Mouse (Mus musculus) forebrain, embryonic 10.5 days (tissue): ENCODE data around the gene Mmp25. TPM values are rescaled to one million over a fixed set of nuclear protein-coding genes. Genes with fewer than 3 reads are reported as not detected.

Source experiments
- DNase-seq: peaks from one replicate; pipeline ENCODE4 v3.0.0-alpha.2; 2017; ENCODE audit warnings: low spot score; ENCODE audit errors: extremely low spot score
- H3K27ac ChIP-seq: fragments of 300-500 bp; sonication (generic); 2 replicates; pipeline ENCODE4 v1.5.1; 2016; ENCODE audit warnings: mild to moderate bottlenecking
- H3K27me3 ChIP-seq: fragments of 300-500 bp; sonication (generic); 2 replicates; pipeline ENCODE4 v1.6.1; 2016; ENCODE audit warnings: mild to moderate bottlenecking; ENCODE audit not compliant: poor library complexity, severe bottlenecking
- H3K36me3 ChIP-seq: fragments of 300-500 bp; sonication (generic); replicated peaks from 2 replicates; pipeline ENCODE4 v1.6.1; 2016; ENCODE audit warnings: mild to moderate bottlenecking, moderate library complexity
- H3K4me1 ChIP-seq: fragments of 300-500 bp; sonication (generic); 2 replicates; pipeline ENCODE4 v1.6.1; 2016
- H3K4me3 ChIP-seq: fragments of 300-500 bp; sonication (generic); 2 replicates; pipeline ENCODE4 v1.5.1; 2016; ENCODE audit warnings: mild to moderate bottlenecking, moderate library complexity
- H3K9me3 ChIP-seq: fragments of 300-500 bp; sonication (generic); 2 replicates; pipeline ENCODE4 v1.6.1; 2016; ENCODE audit warnings: mild to moderate bottlenecking, moderate library complexity
- WGBS: fragments of 180-500 bp; shearing (Covaris S2); methylation state at CpG from one replicate; pipeline ENCODE4 v1.1.7; 2016; 5-methylcytosine and 5-hydroxymethylcytosine counted together
- polyA plus RNA-seq: library from polyadenylated mRNA; unstranded; fragments of >200 nt; fragmentation: Nextera tagmentation; extraction: Ambion mirVana; gene quantifications from 2 replicates; pipeline ENCODE4 v1.2.1, GENCODE M21; 2016

The Mmp25 gene
- polyA plus RNA-seq, 1 experiment from 2014 or later: 0.84 TPM

GRCm38 (mm10) chr17:23587253-23587652 lies 57.8 kb downstream of the Mmp25 start:
- H3K27ac ChIP-seq: no peak overlapping the region
- WGBS: 70% methylated on average over 2 of the region's 2 CpGs
- peaks cover 20% of the 10 kb centered on the region for H3K36me3 ChIP-seq
- H3K4me1 ChIP-seq: peaks cover 34% of the 10 kb centered on the region
- no peak overlapping the region for H3K4me3 ChIP-seq
- H3K9me3 ChIP-seq: no peaks in the 10 kb centered on the region
- H3K27me3 ChIP-seq: no peaks in the 10 kb centered on the region
- no peak for DNase-seq

DNA sequence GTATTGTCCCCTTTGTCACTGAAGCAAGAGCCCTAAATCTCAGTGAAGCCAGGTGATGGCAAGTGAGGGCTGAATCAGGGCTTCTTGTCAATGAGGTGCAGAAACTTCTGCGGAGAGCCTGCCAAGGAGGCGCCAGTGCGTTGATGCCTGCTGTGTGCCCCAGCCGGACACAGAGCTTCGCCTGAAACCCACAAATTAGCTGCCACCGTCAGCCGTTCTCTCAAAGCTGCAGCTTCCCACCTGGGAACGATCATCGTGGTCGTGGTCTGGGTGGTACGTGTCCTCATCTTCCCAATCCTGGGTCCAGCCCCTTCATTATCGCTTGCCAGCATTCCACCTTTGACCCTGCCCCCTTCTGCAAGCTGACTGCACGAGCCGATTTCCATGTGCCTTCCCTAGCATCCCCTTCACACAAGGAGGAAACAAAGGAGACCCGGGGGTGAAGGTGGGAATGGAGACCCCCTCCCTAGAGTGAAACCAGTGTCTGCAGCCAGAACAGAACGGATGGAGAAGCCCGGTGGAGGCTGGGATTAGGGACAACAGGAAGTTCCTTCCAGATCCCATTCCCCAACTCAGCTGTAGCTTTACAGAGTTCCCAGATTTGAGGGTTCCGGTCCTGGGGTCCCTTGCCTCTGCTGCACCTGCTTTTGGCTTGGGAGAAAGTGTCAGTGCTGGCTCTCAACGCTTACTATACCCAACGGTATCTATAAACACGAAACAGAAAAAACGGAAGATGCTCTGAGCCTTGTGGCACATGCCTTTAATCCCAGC lies 59.2 kb downstream of the Mmp25 start:
- peak overlapping the region; percentile 86 for H3K27ac ChIP-seq
- H3K27me3 ChIP-seq: no peaks in the 10 kb centered on the region
- H3K36me3 ChIP-seq: peaks cover 32% of the 10 kb centered on the region
- no peaks in the 10 kb centered on the region for H3K9me3 ChIP-seq
- H3K4me1 ChIP-seq: peaks cover 31% of the 10 kb centered on the region
- peak; percentile 69 for DNase-seq
- under 1% methylated on average over 22 of the region's 22 CpGs for WGBS
- peak overlapping the region; percentile 82 for H3K4me3 ChIP-seq

GRCm38 (mm10) chr17:23584786-23585185 lies 60.3 kb downstream of the Mmp25 start:
- peak overlapping the region; percentile 82 for H3K4me3 ChIP-seq
- peaks cover 31% of the 10 kb centered on the region for H3K4me1 ChIP-seq
- WGBS: 87% methylated on average over 8 of the region's 8 CpGs

More at GRCm38 (mm10) chr17:23584786-23585185, 60.3 kb downstream of the Mmp25 start:
- Histone ChIP-seq H3K36me3 (peaks cover 43% of the 10 kb centered on the region), H3K9me3 (no peaks in the 10 kb centered on the region), H3K27ac (no peak overlapping the region), H3K27me3 (no peaks in the 10 kb centered on the region)
- no peak for DNase-seq

Other genes with a start within 250 kb of the Mmp25 start
- gene Vmn2r117, start 165.6 kb downstream of the Mmp25 start, polyA plus RNA-seq: not detected in 2 replicates
- 27.6 and 29.9 TPM in 2 replicates for gene Zfp213, start 81.0 kb downstream of the Mmp25 start, polyA plus RNA-seq
- gene Zfp13, start 45.8 kb downstream of the Mmp25 start, polyA plus RNA-seq: 22.1 and 22.2 TPM in 2 replicates
- 0.42 and 0.65 TPM in 2 replicates for gene Zscan10, start 44.4 kb downstream of the Mmp25 start, polyA plus RNA-seq
- 0.27 and 0.37 TPM in 2 replicates for gene Bicdl2, start 15.2 kb upstream of the Mmp25 start, polyA plus RNA-seq
- gene Hcfc1r1, start 28.3 kb upstream of the Mmp25 start, polyA plus RNA-seq: 28.0 and 29.0 TPM in 2 replicates
- 77.8 and 78.8 TPM in 2 replicates for gene Thoc6, start 28.6 kb upstream of the Mmp25 start, polyA plus RNA-seq
- gene Tnfrsf12a, start 32.2 kb upstream of the Mmp25 start, polyA plus RNA-seq: 3.9 and 4.6 TPM in 2 replicates
- gene Cldn6, start 34.0 kb upstream of the Mmp25 start, polyA plus RNA-seq: 28.5 and 32.8 TPM in 2 replicates
- 7.4 and 10.1 TPM in 2 replicates for gene Cldn9, start 38.7 kb upstream of the Mmp25 start, polyA plus RNA-seq
- 0.06 TPM in 1 of 2 replicates, not detected in the other for gene 1520401A03Rik, start 77.5 kb upstream of the Mmp25 start, polyA plus RNA-seq
- gene Pkmyt1, start 81.1 kb upstream of the Mmp25 start, polyA plus RNA-seq: 63.3 and 64.5 TPM in 2 replicates
- gene Paqr4, start 95.6 kb upstream of the Mmp25 start, polyA plus RNA-seq: 21.5 and 23.9 TPM in 2 replicates
- 1.5 and 2.9 TPM in 2 replicates for gene Kremen2, start 100.6 kb upstream of the Mmp25 start, polyA plus RNA-seq
- 190 and 197 TPM in 2 replicates for gene Flywch1, start 126.3 kb upstream of the Mmp25 start, polyA plus RNA-seq
- gene Flywch2, start 140.8 kb upstream of the Mmp25 start, polyA plus RNA-seq: 23.8 and 25.0 TPM in 2 replicates
- 482 and 518 TPM in 2 replicates for gene Srrm2, start 145.3 kb upstream of the Mmp25 start, polyA plus RNA-seq
- gene Elob, start 183.9 kb upstream of the Mmp25 start, polyA plus RNA-seq: 1,030 and 1,081 TPM in 2 replicates
- 0.49 TPM in 1 of 2 replicates, not detected in the other for gene Prss33, start 190.8 kb upstream of the Mmp25 start, polyA plus RNA-seq
- gene Prss32, start 198.6 kb upstream of the Mmp25 start, polyA plus RNA-seq: not detected in 2 replicates
- gene Prss41, start 198.9 kb upstream of the Mmp25 start, polyA plus RNA-seq: 4.5 and 5.4 TPM in 2 replicates
- gene Prss21, start 222.8 kb upstream of the Mmp25 start, polyA plus RNA-seq: not detected in 2 replicates
- gene Dcpp1, start 235.6 kb upstream of the Mmp25 start, polyA plus RNA-seq: not detected in 2 replicates
- gene Dcpp2, start 235.6 kb upstream of the Mmp25 start, polyA plus RNA-seq: not detected in 2 replicates